Mouse (Mus musculus): Measurements from ENCODE around the gene Pxn. TPM values are rescaled to one million over a fixed set of nuclear protein-coding genes. Genes with fewer than 3 reads are reported as not detected.

Gene Pxn
- polyA plus RNA-seq, 1 experiment = 82.6 TPM

DNA sequence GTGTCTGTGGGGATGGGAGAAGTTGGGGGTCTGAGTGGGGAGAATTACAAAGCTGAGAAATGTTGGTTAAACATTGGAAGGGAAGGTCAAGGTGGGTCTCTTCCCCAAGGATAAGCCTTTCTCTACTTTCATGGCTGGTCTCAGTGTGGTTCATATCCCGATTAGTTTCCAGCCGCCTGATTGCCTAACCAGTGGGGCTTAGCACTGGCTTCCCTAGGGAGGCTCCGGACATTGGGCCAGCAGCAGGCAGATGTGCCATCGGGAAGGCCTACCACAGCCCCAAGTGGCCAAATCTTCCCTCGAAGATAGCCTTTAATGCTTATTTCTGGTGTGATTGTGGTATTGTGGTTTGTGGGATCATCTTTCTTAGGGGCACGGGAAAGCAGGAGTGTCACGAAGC, 5.9 kb downstream of the Pxn start:
- TF ChIP-seq POLR2A (IDR thresholded peaks at IDR 0.05; ENCODE audit: control insufficient read depth, low read depth, low read length) (no peak), CTCF (IDR thresholded peaks at IDR 0.05; ENCODE audit: control insufficient read depth, insufficient read depth, insufficient replicate concordance, low read depth, low read length) (no peak)
- H3K4me3 ChIP-seq (ENCODE audit: control insufficient read depth, low read depth, low read length) = no peak overlapping the region
- H3K4me1 ChIP-seq (ENCODE audit: control insufficient read depth, insufficient read depth, low read length) = peaks cover 31% of the 10 kb centered on the region
- H3K36me3 ChIP-seq (ENCODE audit: control insufficient read depth, insufficient read depth, low read length) = no peaks in the 10 kb centered on the region
- no peak overlapping the region for H3K27ac ChIP-seq (ENCODE audit: control insufficient read depth, insufficient read depth, low read depth, low read length)
- no peaks in the 10 kb centered on the region for H3K27me3 ChIP-seq (ENCODE audit: control insufficient read depth, insufficient read depth, low read length)

DNA sequence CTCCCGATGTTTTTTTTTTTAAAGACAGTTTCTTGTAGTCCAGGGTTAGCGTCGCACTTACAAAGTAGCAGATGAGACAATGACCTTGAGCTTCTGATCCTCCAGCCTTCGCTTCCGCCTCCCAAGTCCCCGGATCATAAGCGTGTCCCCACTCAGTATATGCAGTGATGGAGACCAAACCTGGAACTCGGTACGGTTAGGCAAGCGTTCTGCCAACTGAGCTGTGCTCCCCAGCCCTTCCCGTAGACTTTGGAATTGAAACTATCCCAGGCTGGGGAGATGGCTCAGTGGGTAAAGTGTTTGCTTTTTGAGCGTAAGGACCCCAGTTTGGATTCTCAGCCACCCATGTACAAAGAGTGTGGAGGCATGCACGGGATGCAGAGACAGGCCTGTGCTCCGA, 6.8 kb downstream of the Pxn start:
- Histone ChIP-seq H3K4me1 (ENCODE audit: control insufficient read depth, insufficient read depth, low read length) (peaks cover 26% of the 10 kb centered on the region), H3K27ac (ENCODE audit: control insufficient read depth, insufficient read depth, low read depth, low read length) (no peak overlapping the region), H3K36me3 (ENCODE audit: control insufficient read depth, insufficient read depth, low read length) (no peaks in the 10 kb centered on the region), H3K27me3 (ENCODE audit: control insufficient read depth, insufficient read depth, low read length) (no peaks in the 10 kb centered on the region), H3K4me3 (ENCODE audit: control insufficient read depth, low read depth, low read length) (no peak overlapping the region)
- no peak for TF ChIP-seq POLR2A (IDR thresholded peaks at IDR 0.05; ENCODE audit: control insufficient read depth, low read depth, low read length)
- no peak for TF ChIP-seq CTCF (IDR thresholded peaks at IDR 0.05; ENCODE audit: control insufficient read depth, insufficient read depth, insufficient replicate concordance, low read depth, low read length)

DNA sequence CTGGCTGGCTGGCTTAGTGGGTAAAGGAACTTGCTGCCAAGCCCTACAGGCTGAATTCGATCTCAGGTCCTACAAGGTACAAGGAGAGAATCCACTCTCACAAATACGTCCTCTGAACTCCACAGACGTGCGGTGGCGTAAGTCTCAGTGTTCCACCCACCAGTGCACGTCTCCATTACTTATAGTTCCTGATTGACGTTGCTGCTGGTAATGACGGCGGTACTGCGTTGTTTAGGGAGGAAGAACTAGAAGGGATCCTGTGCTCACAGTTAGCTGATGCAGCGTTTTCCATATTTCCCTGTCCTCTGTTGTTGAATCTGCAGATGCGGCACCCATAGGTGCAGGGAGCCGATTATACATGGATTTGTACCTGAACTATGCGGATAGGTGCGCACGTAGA, 7.2 kb downstream of the Pxn start:
- Histone ChIP-seq H3K27ac (ENCODE audit: control insufficient read depth, insufficient read depth, low read depth, low read length) (no peak overlapping the region), H3K27me3 (ENCODE audit: control insufficient read depth, insufficient read depth, low read length) (no peaks in the 10 kb centered on the region), H3K36me3 (ENCODE audit: control insufficient read depth, insufficient read depth, low read length) (no peaks in the 10 kb centered on the region), H3K4me1 (ENCODE audit: control insufficient read depth, insufficient read depth, low read length) (peaks cover 26% of the 10 kb centered on the region), H3K4me3 (ENCODE audit: control insufficient read depth, low read depth, low read length) (no peak overlapping the region)
- TF ChIP-seq POLR2A (IDR thresholded peaks at IDR 0.05; ENCODE audit: control insufficient read depth, low read depth, low read length) (no peak), CTCF (IDR thresholded peaks at IDR 0.05; ENCODE audit: control insufficient read depth, insufficient read depth, insufficient replicate concordance, low read depth, low read length) (no peak)

DNA sequence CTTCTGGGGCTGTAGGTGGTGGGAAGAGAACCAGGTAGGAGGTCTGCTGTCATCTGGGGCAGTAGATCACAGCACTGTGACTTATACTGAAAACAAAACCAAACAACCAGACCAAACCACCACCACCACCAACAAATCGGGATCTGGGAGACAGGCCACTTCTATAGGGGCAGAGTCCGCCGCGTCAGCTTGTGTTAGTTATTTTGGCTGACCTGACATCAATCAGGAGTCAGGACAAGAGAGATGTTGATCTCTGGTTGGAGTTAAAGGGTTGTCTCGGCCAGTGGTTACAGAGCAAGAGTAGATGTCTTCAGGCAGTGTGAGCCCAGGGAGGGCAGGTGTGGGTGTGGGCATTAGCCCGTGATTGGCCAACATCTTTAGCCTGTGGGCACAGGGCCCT, 7.9 kb downstream of the Pxn start:
- Histone ChIP-seq H3K4me1 (ENCODE audit: control insufficient read depth, insufficient read depth, low read length) (peaks cover 23% of the 10 kb centered on the region), H3K27ac (ENCODE audit: control insufficient read depth, insufficient read depth, low read depth, low read length) (no peak overlapping the region)

DNA sequence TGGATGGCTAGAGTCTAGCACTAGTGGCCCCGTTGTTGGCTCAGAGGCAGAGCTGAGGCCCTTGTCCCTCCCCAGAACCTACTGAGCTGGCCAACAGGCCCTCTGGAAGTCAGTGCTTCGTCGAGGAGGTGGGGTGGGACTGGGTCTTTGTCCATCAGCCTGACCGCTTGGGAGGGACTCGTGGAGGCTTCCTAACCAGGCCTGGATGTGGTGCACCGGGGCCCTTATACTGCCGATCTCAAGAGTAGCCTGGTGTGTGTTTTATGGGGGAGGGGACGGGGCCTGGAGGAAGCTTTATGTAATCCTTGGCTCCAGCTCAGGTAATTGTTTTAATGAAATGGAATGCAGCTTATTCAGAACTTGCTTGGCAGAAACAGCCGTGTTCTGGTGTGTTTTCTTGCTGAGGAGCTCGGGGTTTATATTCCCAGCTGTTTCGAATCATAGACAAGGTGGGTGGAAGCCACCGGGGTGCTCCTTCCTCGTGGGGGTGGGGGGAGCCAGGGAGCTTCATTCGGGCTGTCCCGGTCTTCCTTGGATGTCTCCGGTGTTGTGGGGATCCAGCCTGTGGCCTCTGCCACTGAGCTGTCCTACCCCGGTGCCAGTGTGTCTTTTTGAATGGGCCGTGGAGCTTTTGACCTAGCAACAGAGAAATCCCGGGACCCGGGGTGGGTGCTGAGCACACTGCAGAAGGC, 8.6 kb downstream of the Pxn start:
- no peaks in the 10 kb centered on the region for H3K27me3 ChIP-seq (ENCODE audit: control insufficient read depth, insufficient read depth, low read length)
- peaks cover 23% of the 10 kb centered on the region for H3K4me1 ChIP-seq (ENCODE audit: control insufficient read depth, insufficient read depth, low read length)
- TF ChIP-seq CTCF (IDR thresholded peaks at IDR 0.05; ENCODE audit: control insufficient read depth, insufficient read depth, insufficient replicate concordance, low read depth, low read length) (no peak), POLR2A (IDR thresholded peaks at IDR 0.05; ENCODE audit: control insufficient read depth, low read depth, low read length) (no peak)
- H3K36me3 ChIP-seq (ENCODE audit: control insufficient read depth, insufficient read depth, low read length) = no peaks in the 10 kb centered on the region
- peak overlapping the region; percentile 46; the same call in 1 of the 2 replicates for H3K27ac ChIP-seq (ENCODE audit: control insufficient read depth, insufficient read depth, low read depth, low read length)
- H3K4me3 ChIP-seq (ENCODE audit: control insufficient read depth, low read depth, low read length) = no peak overlapping the region

More for the DNA sequence above, 7.9 kb downstream of the Pxn start:
- H3K4me3 ChIP-seq (ENCODE audit: control insufficient read depth, low read depth, low read length) = no peak overlapping the region
- H3K27me3 ChIP-seq (ENCODE audit: control insufficient read depth, insufficient read depth, low read length) = no peaks in the 10 kb centered on the region
- no peaks in the 10 kb centered on the region for H3K36me3 ChIP-seq (ENCODE audit: control insufficient read depth, insufficient read depth, low read length)
- no peak for TF ChIP-seq CTCF (IDR thresholded peaks at IDR 0.05; ENCODE audit: control insufficient read depth, insufficient read depth, insufficient replicate concordance, low read depth, low read length)
- no peak for TF ChIP-seq POLR2A (IDR thresholded peaks at IDR 0.05; ENCODE audit: control insufficient read depth, low read depth, low read length)

DNA sequence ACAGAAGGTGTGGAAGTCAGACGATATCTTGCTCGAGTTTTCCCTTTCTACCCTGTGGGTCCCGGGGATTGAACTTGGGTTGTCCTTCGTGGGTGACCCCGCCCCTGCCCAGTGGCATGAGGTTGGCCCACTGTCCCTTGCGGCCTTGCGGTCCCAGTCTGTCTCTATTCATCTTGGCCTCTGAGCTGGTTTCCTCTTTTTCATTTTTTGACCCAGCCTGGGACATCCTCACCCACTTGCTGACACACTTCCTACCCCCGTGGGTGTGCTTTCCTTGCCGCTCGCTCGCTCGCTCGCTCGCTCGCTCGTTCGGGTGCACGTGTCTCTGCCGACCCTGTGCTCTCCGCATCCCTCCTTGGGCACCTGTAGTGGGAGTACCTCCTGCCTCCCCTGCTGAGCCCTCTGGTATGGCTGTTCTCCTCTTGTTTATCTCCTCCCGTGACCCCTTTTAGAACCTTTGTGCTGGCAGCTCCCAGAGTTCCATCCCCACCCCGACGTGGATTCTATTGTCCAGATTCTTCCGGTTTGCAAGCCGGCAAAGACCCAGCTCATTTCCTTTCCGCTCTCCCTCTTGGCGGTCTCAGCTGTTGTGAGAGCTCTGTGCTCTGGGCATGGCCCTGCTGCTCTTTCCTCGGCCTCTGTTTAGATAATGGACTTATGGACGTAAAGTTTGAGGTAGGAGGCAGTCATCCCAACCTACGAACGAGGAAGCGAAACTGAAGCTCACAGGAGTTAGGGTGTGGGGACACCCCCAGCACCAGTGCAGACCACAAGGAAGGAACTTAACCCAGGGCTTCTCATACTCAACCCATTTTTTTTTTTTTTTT, 9.8 kb downstream of the Pxn start:
- Histone ChIP-seq H3K4me1 (ENCODE audit: control insufficient read depth, insufficient read depth, low read length) (peaks cover 34% of the 10 kb centered on the region), H3K36me3 (ENCODE audit: control insufficient read depth, insufficient read depth, low read length) (no peaks in the 10 kb centered on the region), H3K27me3 (ENCODE audit: control insufficient read depth, insufficient read depth, low read length) (no peaks in the 10 kb centered on the region), H3K4me3 (ENCODE audit: control insufficient read depth, low read depth, low read length) (no peak overlapping the region), H3K27ac (ENCODE audit: control insufficient read depth, insufficient read depth, low read depth, low read length) (no peak overlapping the region)
- TF ChIP-seq POLR2A (IDR thresholded peaks at IDR 0.05; ENCODE audit: control insufficient read depth, low read depth, low read length) (no peak), CTCF (IDR thresholded peaks at IDR 0.05; ENCODE audit: control insufficient read depth, insufficient read depth, insufficient replicate concordance, low read depth, low read length) (no peak)

DNA sequence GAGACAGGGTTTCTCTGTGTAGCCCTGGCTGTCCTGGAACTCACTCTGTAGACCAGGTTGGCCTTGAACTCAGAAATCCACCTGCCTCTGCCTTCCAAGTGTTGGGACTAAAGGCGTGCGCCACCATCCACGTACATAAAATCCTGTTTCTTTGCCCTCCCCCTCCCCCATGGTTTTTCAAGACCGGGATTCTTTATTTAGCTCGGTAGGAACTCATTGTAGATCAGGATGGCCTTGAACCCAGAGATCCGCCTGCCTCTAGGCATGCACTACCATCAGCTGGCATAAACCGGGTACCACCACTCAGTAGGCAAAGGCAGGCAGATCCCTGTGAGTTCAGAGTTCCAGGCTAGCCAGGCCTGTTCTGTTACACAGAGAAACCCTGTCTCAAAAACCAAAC, 10.4 kb downstream of the Pxn start:
- H3K4me3 ChIP-seq (ENCODE audit: control insufficient read depth, low read depth, low read length) = no peak overlapping the region
- peaks cover 39% of the 10 kb centered on the region for H3K4me1 ChIP-seq (ENCODE audit: control insufficient read depth, insufficient read depth, low read length)
- no peak overlapping the region for H3K27ac ChIP-seq (ENCODE audit: control insufficient read depth, insufficient read depth, low read depth, low read length)
- TF ChIP-seq CTCF (IDR thresholded peaks at IDR 0.05; ENCODE audit: control insufficient read depth, insufficient read depth, insufficient replicate concordance, low read depth, low read length) (no peak), POLR2A (IDR thresholded peaks at IDR 0.05; ENCODE audit: control insufficient read depth, low read depth, low read length) (no peak)
- no peaks in the 10 kb centered on the region for H3K27me3 ChIP-seq (ENCODE audit: control insufficient read depth, insufficient read depth, low read length)
- H3K36me3 ChIP-seq (ENCODE audit: control insufficient read depth, insufficient read depth, low read length) = no peaks in the 10 kb centered on the region
